In the genomic region with DNA sequence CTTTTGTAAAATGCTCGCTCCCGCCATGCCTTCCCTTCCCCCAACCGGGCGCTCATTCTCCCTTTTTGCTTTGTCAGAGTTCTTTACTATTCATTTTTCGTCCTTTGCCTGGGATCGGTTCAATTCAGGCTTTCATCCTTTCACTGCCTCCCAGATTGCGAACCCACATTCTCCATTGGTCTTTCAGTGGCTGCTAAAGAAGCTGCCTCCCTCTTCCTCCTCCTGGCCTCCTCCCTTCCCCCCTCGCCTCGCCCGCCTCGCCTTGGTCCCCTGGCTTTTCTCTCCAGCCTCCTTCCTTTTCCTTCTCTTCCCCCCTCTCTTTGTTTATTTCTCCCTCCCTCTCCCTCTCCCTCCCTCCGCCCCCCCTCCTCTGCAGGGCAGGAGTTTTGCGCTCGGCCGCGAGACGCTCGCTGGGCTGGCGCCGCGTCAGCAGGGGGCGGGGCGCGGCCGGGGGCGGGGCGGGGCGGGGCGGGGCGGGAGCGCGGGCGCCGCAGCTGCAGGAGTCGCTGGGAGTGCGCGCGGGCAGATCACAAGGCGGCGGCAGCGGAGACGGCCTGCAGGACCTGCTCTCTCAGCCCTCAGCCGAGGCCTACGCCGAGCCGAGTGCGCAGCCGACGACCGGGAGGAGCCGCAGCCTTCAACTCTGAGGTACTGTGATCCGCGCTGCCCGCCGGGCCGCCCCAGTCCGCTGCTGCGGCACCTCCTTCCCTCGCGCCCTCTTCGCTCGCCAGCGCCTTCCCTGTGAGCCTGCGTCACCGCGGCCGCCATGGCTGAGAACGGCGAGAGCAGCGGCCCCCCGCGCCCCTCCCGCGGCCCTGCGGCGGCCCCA, we compare ENCODE assay signal across 8 mouse cellular contexts. TPM values are rescaled to one million over a fixed set of nuclear protein-coding genes. Genes with fewer than 3 reads are reported as not detected.
DNase-seq lines count a peak whose midpoint lies in the region; ATAC-seq and TF ChIP-seq lines count a peak whose summit lies in the region.

A gene (plus strand): TSS at position 540 of the 829 bp plus-strand sequence.

- TF ChIP-seq CTCF in midbrain, postnatal 0 days (IDR thresholded peaks at IDR 0.05): no peak

- peak; percentile 67 to 73 for DNase-seq in B cell, adult 2 months
- peak; percentile 94 for DNase-seq in brain, adult 2 months (ENCODE audit: low read depth, low spot score)
- DNase-seq in heart, embryonic 10.5 days (ENCODE audit: low spot score): peak; percentile 90
- peak; percentile 87 for DNase-seq in midbrain, postnatal 0 days (ENCODE audit: low spot score)
- DNase-seq in spleen, postnatal 10 days (ENCODE audit: low spot score in 2 of 2): peak; percentile 59 to 74

- 15% methylated on average over 46 of the region's 76 CpGs for WGBS in heart, embryonic 10.5 days
- WGBS in kidney, embryonic 15.5 days: 8% methylated on average over 33 of the region's 76 CpGs
- WGBS in limb, embryonic 15.5 days: 16% methylated on average over 40 of the region's 76 CpGs
- WGBS in midbrain, postnatal 0 days: 18% methylated on average over 48 of the region's 76 CpGs

- H3K4me1 ChIP-seq in heart, embryonic 10.5 days: no peaks in the 10 kb centered on the region; the same call in 1 of the 2 replicates
- no peaks in the 10 kb centered on the region for H3K4me1 ChIP-seq in kidney, embryonic 15.5 days
- H3K4me1 ChIP-seq in limb, embryonic 15.5 days: peaks cover 4% of the 10 kb centered on the region; the same call in 1 of the 2 replicates
- H3K4me1 ChIP-seq in midbrain, postnatal 0 days (ENCODE audit: insufficient read depth, low read length): no peaks in the 10 kb centered on the region

- ATAC-seq in erythroblast, adult 5-6 weeks (replicated peaks; ENCODE audit: low FRiP score, poor library complexity, severe bottlenecking): peak; percentile 95
- ATAC-seq in kidney, embryonic 15.5 days (replicated peaks; ENCODE audit: low FRiP score): peak; percentile 93
- peak; percentile 94 for ATAC-seq in limb, embryonic 15.5 days (ENCODE audit: insufficient number of reproducible peaks, low FRiP score, low TSS enrichment, low read depth)
- peak; percentile 94 for ATAC-seq in midbrain, postnatal 0 days (ENCODE audit: low FRiP score)

- peak within 1 kb of the TSS; percentile 68 for H3K4me3 ChIP-seq in heart, embryonic 10.5 days
- peak within 1 kb of the TSS; percentile 63 for H3K4me3 ChIP-seq in kidney, embryonic 15.5 days (replicated peaks)
- peak within 1 kb of the TSS; percentile 58 for H3K4me3 ChIP-seq in limb, embryonic 15.5 days
- peak within 1 kb of the TSS; percentile 58 for H3K4me3 ChIP-seq in midbrain, postnatal 0 days (ENCODE audit: low read depth, low read length)

- no peaks in the 10 kb centered on the region for H3K36me3 ChIP-seq in heart, embryonic 10.5 days
- H3K36me3 ChIP-seq in kidney, embryonic 15.5 days: no peaks in the 10 kb centered on the region
- H3K36me3 ChIP-seq in limb, embryonic 15.5 days: no peaks in the 10 kb centered on the region
- no peaks in the 10 kb centered on the region for H3K36me3 ChIP-seq in midbrain, postnatal 0 days (ENCODE audit: insufficient read depth, low read length)

- H3K27me3 ChIP-seq in heart, embryonic 10.5 days (ENCODE audit: insufficient read depth, poor library complexity, severe bottlenecking): no peaks in the 10 kb centered on the region
- no peaks in the 10 kb centered on the region for H3K27me3 ChIP-seq in kidney, embryonic 15.5 days
- H3K27me3 ChIP-seq in limb, embryonic 15.5 days: no peaks in the 10 kb centered on the region
- no peaks in the 10 kb centered on the region for H3K27me3 ChIP-seq in midbrain, postnatal 0 days (ENCODE audit: insufficient read depth, low read length)

- peak within 1 kb of the TSS; percentile 92 for H3K27ac ChIP-seq in heart, embryonic 10.5 days
- H3K27ac ChIP-seq in kidney, embryonic 15.5 days: peak within 1 kb of the TSS; percentile 96
- H3K27ac ChIP-seq in limb, embryonic 15.5 days: peak within 1 kb of the TSS; percentile 96
- peak within 1 kb of the TSS; percentile 92 for H3K27ac ChIP-seq in midbrain, postnatal 0 days (ENCODE audit: low read depth, low read length)

- peak within 1 kb of the TSS; percentile 70 for H3K4me2 ChIP-seq in kidney, embryonic 15.5 days
- H3K4me2 ChIP-seq in limb, embryonic 15.5 days: peak within 1 kb of the TSS; percentile 63
- H3K4me2 ChIP-seq in midbrain, postnatal 0 days (ENCODE audit: low read depth, low read length, poor library complexity, severe bottlenecking): peak within 1 kb of the TSS; percentile 68

- peak within 1 kb of the TSS; percentile 70 for H3K9ac ChIP-seq in kidney, embryonic 15.5 days
- H3K9ac ChIP-seq in limb, embryonic 15.5 days: peak within 1 kb of the TSS; percentile 64
- H3K9ac ChIP-seq in midbrain, postnatal 0 days (replicated peaks; ENCODE audit: low read length, poor library complexity, severe bottlenecking): peak within 1 kb of the TSS; percentile 81

- 0 out of 2 replicates have a peak, but pooled peaks cover 3% of the 10 kb centered on the region for H3K9me3 ChIP-seq in heart, embryonic 10.5 days
- no peaks in the 10 kb centered on the region for H3K9me3 ChIP-seq in kidney, embryonic 15.5 days (replicated peaks)
- H3K9me3 ChIP-seq in limb, embryonic 15.5 days: no peaks in the 10 kb centered on the region
- no peaks in the 10 kb centered on the region for H3K9me3 ChIP-seq in midbrain, postnatal 0 days (ENCODE audit: low read length)

RNA-seq across cellular contexts. Expression of the gene that starts here (rescaled TPM):
- total RNA-seq in erythroblast, adult 5-6 weeks (2015; ENCODE audit: low replicate concordance): 14.6 and 16.3 TPM in 2 replicates
- total RNA-seq in erythroblast, adult 5-6 weeks (2017; ENCODE audit: low replicate concordance): 1.4 and 2.5 TPM in 2 replicates
- polyA plus RNA-seq in heart, embryonic 10.5 days (2016; fragmentation: Nextera tagmentation; extraction: Ambion mirVana): 16.5 and 24.9 TPM in 2 replicates
- polyA plus RNA-seq in kidney, embryonic 15.5 days (2015; fragmentation: Nextera tagmentation; extraction: Ambion mirVana): 22.0 and 22.7 TPM in 2 replicates
- polyA plus RNA-seq in limb, embryonic 15.5 days (2015; fragmentation: Nextera tagmentation; extraction: Ambion mirVana): 13.7 and 16.8 TPM in 2 replicates
- total RNA-seq in midbrain, postnatal 0 days (2014; rRNA removed): 122 and 142 TPM in 2 replicates
- polyA plus RNA-seq in midbrain, postnatal 0 days (2015; fragmentation: Nextera tagmentation; extraction: Ambion mirVana): 51.6 and 56.0 TPM in 2 replicates

Comparison
In these comparisons a context has a peak if more than half of its experiments do, and no peak if none do; other contexts are left out.
1. Peak in every context shown above with its lines: DNase-seq, ATAC-seq, H3K4me3 ChIP-seq and H3K27ac ChIP-seq.